Mouse (Mus musculus): ENCODE results near the gene Plpp7. TPM values are rescaled to one million over a fixed set of nuclear protein-coding genes. Genes with fewer than 3 reads are reported as not detected.

The Plpp7 gene
- polyA plus RNA-seq, 1 experiment from 2014 or later = 2.5 TPM

- no peak for TF ChIP-seq CTCF (IDR thresholded peaks at IDR 0.05; ENCODE audit: low read depth)
- no peak for DNase-seq
Observed at GRCm38 (mm10) chr2:32096122-32096420, 743 bp downstream of the Plpp7 start.

GRCm38 (mm10) chr2:32102944-32103343, 7.6 kb downstream of the Plpp7 start:
- Histone ChIP-seq H3K9me3 (ENCODE audit: low read depth, low read length) (no peaks in the 10 kb centered on the region), H3K27me3 (ENCODE audit: insufficient read depth, low read length) (no peaks in the 10 kb centered on the region), H3K4me3 (ENCODE audit: low read depth, low read length) (no peak overlapping the region), H3K4me2 (no peak overlapping the region), H3K4me1 (ENCODE audit: insufficient read depth) (no peaks in the 10 kb centered on the region), H3K9ac (no peak overlapping the region), H3K27ac (ENCODE audit: low read depth) (no peak overlapping the region), H3K36me3 (ENCODE audit: insufficient read depth) (no peaks in the 10 kb centered on the region)
- TF ChIP-seq CTCF (IDR thresholded peaks at IDR 0.05; ENCODE audit: low read depth) = no peak
- no peak for ATAC-seq (ENCODE audit: insufficient read depth)
- WGBS = 52% methylated on average over 5 of the region's 5 CpGs
- no peak for DNase-seq

More at GRCm38 (mm10) chr2:32096122-32096420, 743 bp downstream of the Plpp7 start:
- Histone ChIP-seq H3K4me3 (ENCODE audit: low read depth, low read length) (peak overlapping the region; percentile 31), H3K9ac (peak overlapping the region; percentile 48), H3K4me2 (peak overlapping the region; percentile 62), H3K9me3 (ENCODE audit: low read depth, low read length) (no peaks in the 10 kb centered on the region), H3K36me3 (ENCODE audit: insufficient read depth) (no peaks in the 10 kb centered on the region), H3K27ac (ENCODE audit: low read depth) (no peak overlapping the region), H3K4me1 (ENCODE audit: insufficient read depth) (no peaks in the 10 kb centered on the region), H3K27me3 (ENCODE audit: insufficient read depth, low read length) (no peaks in the 10 kb centered on the region)
- WGBS = 80% methylated on average over 10 of the region's 10 CpGs
- ATAC-seq (ENCODE audit: insufficient read depth) = no peak

DNA sequence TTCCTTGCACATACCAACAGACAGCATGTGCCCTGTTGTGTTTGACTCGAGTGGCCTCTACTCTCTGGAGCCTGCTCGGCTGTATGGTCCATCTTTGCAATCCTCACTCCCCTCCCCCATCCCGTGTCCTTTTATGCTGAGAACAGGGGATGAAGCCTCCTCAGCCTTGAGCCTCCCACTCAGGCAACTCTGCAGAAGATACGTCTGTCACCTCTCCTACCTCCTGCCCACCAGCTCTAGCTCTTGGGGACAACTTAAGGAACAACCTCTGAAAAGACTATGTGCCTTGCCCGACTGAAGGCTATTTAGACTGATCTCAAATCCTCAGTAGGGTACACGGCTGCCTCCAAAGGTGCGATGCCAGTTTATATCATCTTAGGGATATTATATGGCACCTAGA, 8.2 kb downstream of the Plpp7 start:
- H3K4me3 ChIP-seq (ENCODE audit: low read depth, low read length) = no peak overlapping the region
- 70% methylated on average over 7 of the region's 7 CpGs for WGBS
- ATAC-seq (ENCODE audit: insufficient read depth) = no peak
- no peaks in the 10 kb centered on the region for H3K27me3 ChIP-seq (ENCODE audit: insufficient read depth, low read length)
- no peaks in the 10 kb centered on the region for H3K9me3 ChIP-seq (ENCODE audit: low read depth, low read length)
- no peak overlapping the region for H3K9ac ChIP-seq
- no peak overlapping the region for H3K4me2 ChIP-seq
- no peaks in the 10 kb centered on the region for H3K36me3 ChIP-seq (ENCODE audit: insufficient read depth)
- DNase-seq = no peak
- TF ChIP-seq CTCF (IDR thresholded peaks at IDR 0.05; ENCODE audit: low read depth) = no peak
- H3K27ac ChIP-seq (ENCODE audit: low read depth) = no peak overlapping the region
- no peaks in the 10 kb centered on the region for H3K4me1 ChIP-seq (ENCODE audit: insufficient read depth)

- H3K36me3 ChIP-seq (ENCODE audit: insufficient read depth) = no peaks in the 10 kb centered on the region
- ATAC-seq (ENCODE audit: insufficient read depth) (no peak), DNase-seq (no peak)
- H3K4me1 ChIP-seq (ENCODE audit: insufficient read depth) = no peaks in the 10 kb centered on the region
- H3K9me3 ChIP-seq (ENCODE audit: low read depth, low read length) = no peaks in the 10 kb centered on the region
- H3K4me3 ChIP-seq (ENCODE audit: low read depth, low read length) = no peak overlapping the region
- no peak overlapping the region for H3K9ac ChIP-seq
- H3K27me3 ChIP-seq (ENCODE audit: insufficient read depth, low read length) = no peaks in the 10 kb centered on the region
- H3K27ac ChIP-seq (ENCODE audit: low read depth) = no peak overlapping the region
- no peak overlapping the region for H3K4me2 ChIP-seq
- 76% methylated on average over 7 of the region's 7 CpGs for WGBS
- no peak for TF ChIP-seq CTCF (IDR thresholded peaks at IDR 0.05; ENCODE audit: low read depth)
Observed at GRCm38 (mm10) chr2:32104122-32104521, 8.8 kb downstream of the Plpp7 start.

DNA sequence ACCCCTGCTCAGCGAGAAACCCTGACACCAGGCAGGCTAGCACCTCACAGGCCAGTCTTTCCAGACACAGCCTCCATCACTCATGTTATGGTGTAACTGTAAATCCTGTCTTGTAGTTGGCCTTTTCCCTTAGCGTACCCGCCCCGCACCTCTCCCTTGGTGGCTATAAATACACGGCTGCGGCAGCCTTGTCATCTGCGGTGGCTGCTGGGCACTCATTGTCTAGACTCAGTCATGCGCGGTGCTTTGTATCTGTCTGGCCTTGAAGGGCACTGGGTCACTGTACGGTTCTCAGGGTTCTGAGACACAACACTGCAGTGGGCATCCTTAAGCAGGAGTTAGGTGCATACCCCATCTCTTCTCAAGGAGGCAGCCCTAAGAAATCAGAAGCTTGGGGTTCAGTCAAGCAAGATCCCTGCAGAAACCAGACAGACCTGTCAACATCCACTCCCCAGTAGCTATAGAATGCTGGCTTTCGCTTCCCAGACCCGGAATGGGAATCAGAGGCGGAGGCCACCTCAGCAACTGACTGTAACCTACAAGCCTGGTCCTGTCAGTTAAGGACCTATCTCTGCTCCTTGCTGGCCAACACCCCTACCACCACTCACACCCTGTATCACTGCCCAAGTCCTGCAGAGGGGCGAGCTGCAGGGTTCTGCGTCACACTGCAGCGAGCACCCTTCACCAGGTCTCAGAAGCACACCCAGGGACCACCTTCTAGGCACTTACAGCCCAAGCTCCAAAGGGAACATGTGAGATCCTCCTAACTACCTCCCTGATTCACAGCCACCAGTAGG, 10.0 kb downstream of the Plpp7 start:
- WGBS = 77% methylated on average over 16 of the region's 16 CpGs
- Histone ChIP-seq H3K4me3 (ENCODE audit: low read depth, low read length) (no peak overlapping the region), H3K9me3 (ENCODE audit: low read depth, low read length) (no peaks in the 10 kb centered on the region), H3K27ac (ENCODE audit: low read depth) (no peak overlapping the region), H3K27me3 (ENCODE audit: insufficient read depth, low read length) (no peaks in the 10 kb centered on the region), H3K4me1 (ENCODE audit: insufficient read depth) (no peaks in the 10 kb centered on the region), H3K9ac (no peak overlapping the region), H3K36me3 (ENCODE audit: insufficient read depth) (no peaks in the 10 kb centered on the region), H3K4me2 (no peak overlapping the region)
- TF ChIP-seq CTCF (IDR thresholded peaks at IDR 0.05; ENCODE audit: low read depth) = no peak
- DNase-seq (no peak), ATAC-seq (ENCODE audit: insufficient read depth) (no peak)

DNA sequence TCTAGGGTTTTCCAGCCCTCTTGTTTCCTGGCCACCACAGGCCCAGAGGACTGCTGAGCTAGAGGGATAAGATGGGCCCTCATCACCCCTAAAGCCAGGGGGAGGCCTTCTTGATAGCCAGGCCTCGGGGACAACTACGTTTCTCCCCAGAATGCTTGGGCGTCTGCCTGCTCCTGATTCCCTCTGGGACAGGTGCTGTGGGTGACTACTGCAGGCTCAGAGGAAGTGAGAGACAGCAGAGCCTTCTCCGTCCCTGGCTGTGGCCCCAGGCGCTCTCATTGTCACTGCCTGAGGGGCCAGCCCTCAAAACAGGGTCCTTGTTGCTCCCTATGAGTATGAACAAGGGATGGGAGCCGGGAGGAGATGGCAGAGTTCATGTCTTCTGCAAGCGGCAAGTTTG, 10.6 kb downstream of the Plpp7 start:
- no peak overlapping the region for H3K9ac ChIP-seq
- H3K4me3 ChIP-seq (ENCODE audit: low read depth, low read length) = no peak overlapping the region
- no peak overlapping the region for H3K27ac ChIP-seq (ENCODE audit: low read depth)
- H3K4me2 ChIP-seq = no peak overlapping the region
- WGBS = 75% methylated on average over 7 of the region's 7 CpGs
- no peaks in the 10 kb centered on the region for H3K4me1 ChIP-seq (ENCODE audit: insufficient read depth)
- TF ChIP-seq CTCF (IDR thresholded peaks at IDR 0.05; ENCODE audit: low read depth) = no peak
- H3K36me3 ChIP-seq (ENCODE audit: insufficient read depth) = no peaks in the 10 kb centered on the region
- DNase-seq = no peak
- H3K9me3 ChIP-seq (ENCODE audit: low read depth, low read length) = no peaks in the 10 kb centered on the region
- no peak for ATAC-seq (ENCODE audit: insufficient read depth)
- no peaks in the 10 kb centered on the region for H3K27me3 ChIP-seq (ENCODE audit: insufficient read depth, low read length)

DNA sequence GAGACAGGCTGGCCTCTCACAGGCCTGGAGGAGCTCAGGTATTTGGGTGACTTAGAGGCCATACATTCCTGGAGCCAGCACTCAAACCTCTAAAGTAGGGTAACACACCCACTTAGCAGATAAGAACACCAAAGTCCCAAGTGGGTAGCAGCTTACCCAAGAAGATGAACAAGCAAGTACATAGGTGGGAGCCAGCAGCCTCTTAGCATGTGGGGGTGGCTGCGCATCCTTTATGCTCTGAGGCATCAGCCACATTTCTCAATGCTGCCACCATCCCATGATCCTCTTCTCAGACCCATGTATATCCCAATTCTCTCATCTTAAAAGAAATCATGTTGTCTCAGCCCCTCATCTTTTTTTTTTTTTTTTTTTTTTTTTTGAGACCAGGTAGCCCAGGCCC, 15.9 kb downstream of the Plpp7 start:
- Histone ChIP-seq H3K27me3 (ENCODE audit: insufficient read depth, low read length) (no peaks in the 10 kb centered on the region), H3K4me3 (ENCODE audit: low read depth, low read length) (no peak overlapping the region), H3K4me2 (no peak overlapping the region), H3K36me3 (ENCODE audit: insufficient read depth) (no peaks in the 10 kb centered on the region), H3K9me3 (ENCODE audit: low read depth, low read length) (no peaks in the 10 kb centered on the region), H3K27ac (ENCODE audit: low read depth) (no peak overlapping the region), H3K9ac (no peak overlapping the region), H3K4me1 (ENCODE audit: insufficient read depth) (no peaks in the 10 kb centered on the region)
- DNase-seq (no peak), ATAC-seq (ENCODE audit: insufficient read depth) (no peak)
- TF ChIP-seq CTCF (IDR thresholded peaks at IDR 0.05; ENCODE audit: low read depth) = no peak
- 94% methylated on average over 1 of the region's 1 CpGs for WGBS

All from lung, embryonic 14.5 days (tissue).